Mouse (Mus musculus): ENCODE data around the gene Wnt5b. TPM values are rescaled to one million over a fixed set of nuclear protein-coding genes. Genes with fewer than 3 reads are reported as not detected.

Wnt5b gene
- polyA plus RNA-seq, 1 experiment from 2014 or later, result 0.18 TPM

GRCm38 (mm10) chr6:119572296-119572695 lies 28.1 kb upstream of the Wnt5b start:
- Histone ChIP-seq H3K4me2 (ENCODE audit: low read depth, low read length) (no peak overlapping the region), H3K9me3 (replicated peaks; ENCODE audit: control insufficient read depth, low read length) (no peaks in the 10 kb centered on the region), H3K36me3 (ENCODE audit: control insufficient read depth, insufficient read depth) (no peaks in the 10 kb centered on the region), H3K4me3 (ENCODE audit: low read depth, low read length) (no peak overlapping the region), H3K27me3 (ENCODE audit: control insufficient read depth, insufficient read depth, low read depth, low read length) (no peaks in the 10 kb centered on the region), H3K27ac (ENCODE audit: low read length) (no peak overlapping the region), H3K4me1 (ENCODE audit: control insufficient read depth, low read depth, low read length) (no peaks in the 10 kb centered on the region), H3K9ac (ENCODE audit: low read depth, low read length) (no peak overlapping the region)
- WGBS (ENCODE audit: insufficient replicate concordance), result 74% methylated on average over 7 of the region's 7 CpGs
- ATAC-seq (ENCODE audit: low read depth), result no peak

- Histone ChIP-seq H3K9ac (ENCODE audit: low read depth, low read length) (no peak overlapping the region), H3K4me2 (ENCODE audit: low read depth, low read length) (no peak overlapping the region), H3K27ac (ENCODE audit: low read length) (no peak overlapping the region), H3K27me3 (ENCODE audit: control insufficient read depth, insufficient read depth, low read depth, low read length) (no peaks in the 10 kb centered on the region), H3K36me3 (ENCODE audit: control insufficient read depth, insufficient read depth) (no peaks in the 10 kb centered on the region), H3K9me3 (replicated peaks; ENCODE audit: control insufficient read depth, low read length) (no peaks in the 10 kb centered on the region), H3K4me3 (ENCODE audit: low read depth, low read length) (no peak overlapping the region), H3K4me1 (ENCODE audit: control insufficient read depth, low read depth, low read length) (no peaks in the 10 kb centered on the region)
- ATAC-seq (ENCODE audit: low read depth), result no peak
- WGBS (ENCODE audit: insufficient replicate concordance), result 63% methylated on average over 4 of the region's 4 CpGs
Observed at GRCm38 (mm10) chr6:119570797-119571196, 26.6 kb upstream of the Wnt5b start.

- no peak for ATAC-seq (ENCODE audit: low read depth)
- H3K36me3 ChIP-seq (ENCODE audit: control insufficient read depth, insufficient read depth), result no peaks in the 10 kb centered on the region
- no peak overlapping the region for H3K9ac ChIP-seq (ENCODE audit: low read depth, low read length)
- no peaks in the 10 kb centered on the region for H3K9me3 ChIP-seq (replicated peaks; ENCODE audit: control insufficient read depth, low read length)
- H3K27ac ChIP-seq (ENCODE audit: low read length), result no peak overlapping the region
- 37% methylated on average over 2 of the region's 2 CpGs for WGBS (ENCODE audit: insufficient replicate concordance)
- H3K27me3 ChIP-seq (ENCODE audit: control insufficient read depth, insufficient read depth, low read depth, low read length), result no peaks in the 10 kb centered on the region
- H3K4me1 ChIP-seq (ENCODE audit: control insufficient read depth, low read depth, low read length), result no peaks in the 10 kb centered on the region
- no peak overlapping the region for H3K4me2 ChIP-seq (ENCODE audit: low read depth, low read length)
- H3K4me3 ChIP-seq (ENCODE audit: low read depth, low read length), result no peak overlapping the region
Observed at GRCm38 (mm10) chr6:119568339-119568738, 24.2 kb upstream of the Wnt5b start.

GRCm38 (mm10) chr6:119565451-119566379 lies 21.6 kb upstream of the Wnt5b start:
- Histone ChIP-seq H3K4me3 (ENCODE audit: low read depth, low read length) (no peak overlapping the region), H3K4me2 (ENCODE audit: low read depth, low read length) (no peak overlapping the region), H3K9ac (ENCODE audit: low read depth, low read length) (no peak overlapping the region), H3K4me1 (ENCODE audit: control insufficient read depth, low read depth, low read length) (no peaks in the 10 kb centered on the region), H3K27me3 (ENCODE audit: control insufficient read depth, insufficient read depth, low read depth, low read length) (no peaks in the 10 kb centered on the region), H3K36me3 (ENCODE audit: control insufficient read depth, insufficient read depth) (no peaks in the 10 kb centered on the region), H3K27ac (ENCODE audit: low read length) (no peak overlapping the region), H3K9me3 (replicated peaks; ENCODE audit: control insufficient read depth, low read length) (no peaks in the 10 kb centered on the region)
- no peak for ATAC-seq (ENCODE audit: low read depth)
- WGBS (ENCODE audit: insufficient replicate concordance), result 65% methylated on average over 23 of the region's 23 CpGs

GRCm38 (mm10) chr6:119562558-119562957 lies 18.4 kb upstream of the Wnt5b start:
- ATAC-seq (ENCODE audit: low read depth), result no peak

GRCm38 (mm10) chr6:119558855-119559254 lies 14.7 kb upstream of the Wnt5b start:
- Histone ChIP-seq H3K4me2 (ENCODE audit: low read depth, low read length) (no peak overlapping the region), H3K4me1 (ENCODE audit: control insufficient read depth, low read depth, low read length) (no peaks in the 10 kb centered on the region), H3K9ac (ENCODE audit: low read depth, low read length) (no peak overlapping the region), H3K4me3 (ENCODE audit: low read depth, low read length) (no peak overlapping the region), H3K9me3 (replicated peaks; ENCODE audit: control insufficient read depth, low read length) (no peaks in the 10 kb centered on the region), H3K27ac (ENCODE audit: low read length) (no peak overlapping the region), H3K27me3 (ENCODE audit: control insufficient read depth, insufficient read depth, low read depth, low read length) (no peaks in the 10 kb centered on the region), H3K36me3 (ENCODE audit: control insufficient read depth, insufficient read depth) (no peaks in the 10 kb centered on the region)
- 51% methylated on average over 7 of the region's 7 CpGs for WGBS (ENCODE audit: insufficient replicate concordance)
- ATAC-seq (ENCODE audit: low read depth), result no peak

More at GRCm38 (mm10) chr6:119562558-119562957, 18.4 kb upstream of the Wnt5b start:
- H3K27me3 ChIP-seq (ENCODE audit: control insufficient read depth, insufficient read depth, low read depth, low read length), result no peaks in the 10 kb centered on the region
- no peak overlapping the region for H3K27ac ChIP-seq (ENCODE audit: low read length)
- no peak overlapping the region for H3K4me2 ChIP-seq (ENCODE audit: low read depth, low read length)
- 65% methylated on average over 10 of the region's 10 CpGs for WGBS (ENCODE audit: insufficient replicate concordance)
- no peak overlapping the region for H3K9ac ChIP-seq (ENCODE audit: low read depth, low read length)
- H3K4me1 ChIP-seq (ENCODE audit: control insufficient read depth, low read depth, low read length), result no peaks in the 10 kb centered on the region
- no peaks in the 10 kb centered on the region for H3K36me3 ChIP-seq (ENCODE audit: control insufficient read depth, insufficient read depth)
- no peak overlapping the region for H3K4me3 ChIP-seq (ENCODE audit: low read depth, low read length)
- H3K9me3 ChIP-seq (replicated peaks; ENCODE audit: control insufficient read depth, low read length), result no peaks in the 10 kb centered on the region

GRCm38 (mm10) chr6:119554439-119554838 lies 10.3 kb upstream of the Wnt5b start:
- no peaks in the 10 kb centered on the region for H3K36me3 ChIP-seq (ENCODE audit: control insufficient read depth, insufficient read depth)
- no peak overlapping the region for H3K4me2 ChIP-seq (ENCODE audit: low read depth, low read length)
- no peak for ATAC-seq (ENCODE audit: low read depth)
- no peaks in the 10 kb centered on the region for H3K27me3 ChIP-seq (ENCODE audit: control insufficient read depth, insufficient read depth, low read depth, low read length)
- no peak overlapping the region for H3K9ac ChIP-seq (ENCODE audit: low read depth, low read length)
- no peak overlapping the region for H3K27ac ChIP-seq (ENCODE audit: low read length)
- H3K9me3 ChIP-seq (replicated peaks; ENCODE audit: control insufficient read depth, low read length), result no peaks in the 10 kb centered on the region
- no peak overlapping the region for H3K4me3 ChIP-seq (ENCODE audit: low read depth, low read length)
- no peaks in the 10 kb centered on the region for H3K4me1 ChIP-seq (ENCODE audit: control insufficient read depth, low read depth, low read length)
- 66% methylated on average over 8 of the region's 8 CpGs for WGBS (ENCODE audit: insufficient replicate concordance)

GRCm38 (mm10) chr6:119544518-119544864 lies 344 bp upstream of the Wnt5b start:
- no peak; the same call in 1 of the 2 replicates for ATAC-seq (ENCODE audit: low read depth)
- Histone ChIP-seq H3K27ac (ENCODE audit: low read length) (no peak overlapping the region), H3K4me3 (ENCODE audit: low read depth, low read length) (peak overlapping the region; percentile 56), H3K4me1 (ENCODE audit: control insufficient read depth, low read depth, low read length) (no peaks in the 10 kb centered on the region), H3K9me3 (replicated peaks; ENCODE audit: control insufficient read depth, low read length) (no peaks in the 10 kb centered on the region), H3K36me3 (ENCODE audit: control insufficient read depth, insufficient read depth) (no peaks in the 10 kb centered on the region), H3K4me2 (ENCODE audit: low read depth, low read length) (peak overlapping the region; percentile 70), H3K27me3 (ENCODE audit: control insufficient read depth, insufficient read depth, low read depth, low read length) (peaks cover 54% of the 10 kb centered on the region), H3K9ac (ENCODE audit: low read depth, low read length) (no peak overlapping the region)
- WGBS (ENCODE audit: insufficient replicate concordance), result 3% methylated on average over 14 of the region's 14 CpGs

- H3K9ac ChIP-seq (ENCODE audit: low read depth, low read length), result no peak overlapping the region
- H3K36me3 ChIP-seq (ENCODE audit: control insufficient read depth, insufficient read depth), result no peaks in the 10 kb centered on the region
- no peaks in the 10 kb centered on the region for H3K9me3 ChIP-seq (replicated peaks; ENCODE audit: control insufficient read depth, low read length)
- H3K27me3 ChIP-seq (ENCODE audit: control insufficient read depth, insufficient read depth, low read depth, low read length), result peaks cover 54% of the 10 kb centered on the region
- H3K4me2 ChIP-seq (ENCODE audit: low read depth, low read length), result peak overlapping the region; percentile 70
- H3K4me3 ChIP-seq (ENCODE audit: low read depth, low read length), result peak overlapping the region; percentile 56
- no peak overlapping the region for H3K27ac ChIP-seq (ENCODE audit: low read length)
- WGBS (ENCODE audit: insufficient replicate concordance), result 3% methylated on average over 30 of the region's 30 CpGs
- no peaks in the 10 kb centered on the region for H3K4me1 ChIP-seq (ENCODE audit: control insufficient read depth, low read depth, low read length)
- no peak for ATAC-seq (ENCODE audit: low read depth)
Observed at GRCm38 (mm10) chr6:119543456-119543802, 718 bp downstream of the Wnt5b start.
